Mouse (Mus musculus) cerebellum, postnatal 36 days (tissue): ENCODE results near the gene Gm5039.
"Not testable (repeated sequence)": the region's sequence is repeated elsewhere in the genome, so short reads cannot be mapped to it uniquely, and the experiment has no call there.

Experiments used
- DNase-seq, 2 experiments: peaks; one replicate each; pipeline ENCODE4 v3.0.0; 2021 to 2022; ENCODE audit warnings: mixed read lengths in 2 of 2

The Gm5039 gene

DNA sequence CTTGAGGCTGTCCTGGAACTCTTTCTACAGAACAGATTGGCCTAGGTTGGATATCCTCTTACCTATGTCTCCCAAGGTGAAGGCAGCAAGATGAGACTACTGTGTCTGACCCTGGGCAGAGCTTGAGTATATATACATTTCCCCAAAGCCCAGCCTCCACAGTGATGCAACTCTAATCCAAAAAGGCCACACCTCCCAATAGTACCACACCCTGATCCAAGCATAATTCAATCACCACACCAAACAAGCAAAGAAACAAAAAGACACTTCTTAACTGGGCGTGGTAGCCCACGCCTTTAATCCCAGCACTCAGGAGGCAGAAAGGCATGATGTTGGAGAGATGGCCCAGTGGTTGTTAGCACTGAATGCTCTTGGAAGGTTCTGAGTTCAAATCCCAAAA is at the start of gene Gm5039:
TSS of gene Gm5039 (minus strand) at position 101 of the 400 bp plus-strand sequence.
- DNase-seq = not testable (repeated sequence)

GRCm38 (mm10) chr12:88372018-88372417 is 48.2 kb upstream of the Gm5039 start:
- no peak for DNase-seq

- DNase-seq = not testable (repeated sequence)
Observed at GRCm38 (mm10) chr12:88370321-88370720, 46.5 kb upstream of the Gm5039 start.

DNA sequence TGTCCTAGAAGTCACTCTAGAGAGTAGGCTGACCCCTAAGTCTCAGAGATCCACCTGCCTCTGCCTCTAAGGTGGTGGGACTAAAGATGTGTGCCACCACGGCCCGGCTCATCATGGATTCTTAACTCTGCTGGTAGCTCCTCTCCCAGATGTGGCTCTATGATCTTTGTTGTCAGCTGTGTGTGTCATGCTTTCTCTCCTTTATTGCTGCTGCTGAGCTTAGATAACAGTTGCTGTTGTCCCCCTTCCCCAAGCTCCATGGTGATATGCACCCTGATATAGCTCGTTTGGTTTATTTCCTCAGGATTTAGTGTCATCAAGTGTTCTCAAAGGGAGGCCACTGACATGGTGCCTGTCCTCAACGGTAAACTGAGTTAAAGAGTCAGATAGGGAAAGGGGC is 45.9 kb upstream of the Gm5039 start:
- DNase-seq = not testable (repeated sequence)

DNA sequence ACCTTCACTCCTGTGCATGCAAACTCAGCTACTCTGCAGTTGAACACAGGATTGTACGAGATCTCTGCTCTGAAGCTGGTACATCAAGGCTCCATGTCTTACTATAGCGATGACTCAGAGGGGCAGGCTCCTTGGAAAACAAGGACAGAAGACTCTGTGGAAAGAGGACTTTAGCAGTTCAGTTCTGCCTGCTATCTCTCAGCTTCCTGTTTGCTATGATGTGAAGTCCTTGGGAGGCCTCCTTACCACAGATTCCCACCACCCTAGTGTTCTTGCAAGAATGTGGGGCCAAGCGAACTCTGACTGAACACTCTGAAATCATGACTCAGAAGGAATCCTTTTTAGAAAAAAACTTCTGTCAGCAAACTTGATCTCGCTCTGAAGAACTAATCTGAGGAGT is 44.8 kb upstream of the Gm5039 start:
- no peak for DNase-seq

GRCm38 (mm10) chr12:88367673-88368072 is 43.8 kb upstream of the Gm5039 start:
- DNase-seq = no peak

DNA sequence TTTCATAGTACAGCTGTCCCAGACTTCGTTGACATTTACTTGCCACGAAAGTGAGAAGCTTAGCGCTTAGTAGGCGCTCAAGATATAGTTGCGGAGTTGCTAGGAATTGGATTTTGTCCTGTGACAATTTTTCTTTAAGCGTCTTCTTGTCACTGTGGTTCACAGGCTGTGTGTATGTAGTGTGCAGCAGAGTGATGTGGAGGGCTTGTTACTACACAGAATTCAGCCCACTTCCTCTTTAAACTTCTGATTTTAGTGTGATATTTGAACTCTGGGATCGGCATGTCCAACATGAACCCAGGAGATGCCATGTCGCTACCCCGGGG is 37.3 kb upstream of the Gm5039 start:
- DNase-seq = no peak

DNA sequence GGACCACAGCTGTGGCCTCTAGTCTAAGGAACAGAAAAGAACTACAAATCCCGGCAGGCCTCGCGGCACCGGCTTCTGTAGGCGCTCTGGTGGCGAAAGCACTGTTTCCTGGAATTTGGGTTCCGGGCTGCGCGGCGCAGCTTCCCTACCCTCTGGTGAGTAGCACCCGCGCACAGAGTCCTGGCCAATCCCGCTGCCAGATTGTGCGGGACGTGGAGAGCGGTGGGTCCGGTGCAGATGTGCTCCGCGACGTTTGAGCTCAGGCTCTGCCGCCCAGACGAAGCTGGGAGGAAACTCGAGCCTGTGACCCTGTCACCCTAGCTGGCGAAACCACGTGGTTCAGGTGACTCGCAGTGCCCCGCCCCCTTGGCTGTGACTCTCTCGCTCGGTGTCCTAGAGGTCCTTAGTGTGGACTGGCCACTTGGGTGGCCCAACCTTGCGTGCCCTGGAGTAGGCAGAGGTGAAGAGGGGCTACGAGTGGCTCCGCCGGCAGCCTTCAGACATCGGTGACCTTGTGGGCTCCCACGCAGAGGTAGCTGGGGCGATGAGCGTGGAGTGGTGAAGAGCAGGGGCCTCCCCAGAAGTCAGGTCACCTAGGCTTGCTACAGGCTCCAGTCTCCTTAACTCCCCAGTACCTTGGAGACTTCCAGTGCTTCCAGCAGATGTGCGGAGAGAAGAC is 36.8 kb upstream of the Gm5039 start, which contains the start of gene Adck1:
TSS of gene Adck1 (plus strand) at position 114 of the 679 bp plus-strand sequence.
- peak; percentile 91 to 92 for DNase-seq

- no peak for DNase-seq
Observed at GRCm38 (mm10) chr12:88354182-88354702, 30.4 kb upstream of the Gm5039 start.

- DNase-seq = not testable (repeated sequence)
Observed at GRCm38 (mm10) chr12:88341286-88341685, 17.5 kb upstream of the Gm5039 start.

DNA sequence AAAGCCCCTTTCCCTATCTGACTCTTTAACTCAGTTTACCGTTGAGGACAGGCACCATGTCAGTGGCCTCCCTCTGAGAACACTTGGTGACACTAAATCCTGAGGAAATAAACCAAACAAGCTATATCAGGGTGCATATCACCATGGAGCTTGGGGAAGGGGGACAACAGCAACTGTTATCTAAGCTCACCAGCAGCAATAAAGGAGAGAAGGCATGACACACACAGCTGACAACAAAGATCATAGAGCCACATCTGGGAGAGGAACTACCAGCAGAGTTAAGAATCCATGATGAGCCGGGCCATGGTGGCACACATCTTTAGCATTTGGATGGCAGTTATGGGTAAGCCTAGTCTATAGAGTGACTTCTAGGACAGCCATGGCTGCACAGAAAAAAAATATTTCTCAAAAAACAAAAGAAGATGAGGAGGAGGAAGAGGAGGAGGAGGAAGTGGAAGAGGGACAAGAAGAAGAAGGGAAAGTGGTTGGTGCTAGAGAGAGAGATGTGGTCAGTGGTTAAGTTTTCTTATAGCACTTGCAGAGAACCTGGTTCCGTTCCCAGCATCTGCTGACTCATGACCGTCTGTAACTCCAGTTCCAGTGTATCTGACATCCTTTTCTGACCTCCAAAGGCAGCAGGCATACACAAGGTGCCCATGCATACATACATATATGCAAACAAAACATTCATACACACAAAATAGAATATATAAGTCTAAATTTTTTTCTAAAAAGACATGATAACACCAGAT is 13.0 kb upstream of the Gm5039 start:
- DNase-seq = not testable (repeated sequence)

GRCm38 (mm10) chr12:88314556-88314955 is 9.3 kb downstream of the Gm5039 start:
- no peak for DNase-seq

DNA sequence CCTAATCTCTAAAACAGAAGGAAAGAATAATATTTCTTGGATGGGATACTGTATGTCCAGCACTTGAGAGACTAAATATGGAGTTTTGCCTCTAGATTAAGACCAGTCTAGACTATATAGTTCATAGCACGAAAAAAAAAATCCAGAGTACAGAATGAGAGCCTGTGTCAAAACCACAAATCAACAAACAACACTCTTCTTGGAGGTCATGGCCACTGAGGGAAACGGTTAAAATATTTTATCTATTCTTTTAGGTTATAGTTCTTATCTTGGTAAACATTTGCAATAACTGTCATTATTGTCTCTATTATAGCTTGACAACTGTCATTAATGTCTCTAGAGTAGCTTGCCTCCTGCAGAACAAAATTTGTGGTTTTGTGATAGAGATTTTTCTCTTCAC is 26.7 kb downstream of the Gm5039 start:
- DNase-seq = not testable (repeated sequence)

DNA sequence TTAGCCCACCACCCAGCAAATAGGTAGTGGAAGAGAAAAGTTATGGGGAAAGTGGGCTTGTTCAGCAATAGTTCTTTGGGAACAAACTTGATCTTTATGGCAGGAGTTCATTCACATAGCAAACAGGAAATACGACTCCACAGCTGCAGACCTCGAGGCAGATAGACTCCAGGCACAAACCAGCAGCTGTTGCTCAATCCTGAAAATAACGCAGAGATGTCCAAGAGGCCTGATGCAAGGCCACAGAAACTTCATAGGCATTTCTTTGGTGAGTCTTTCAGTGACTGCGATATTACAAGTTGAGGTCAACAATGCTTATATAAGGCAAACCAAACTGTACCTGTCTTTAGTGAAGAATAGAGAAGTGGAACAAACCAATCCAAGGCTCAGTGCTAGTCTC is 30.7 kb downstream of the Gm5039 start:
- DNase-seq = not testable (repeated sequence)

- not testable (repeated sequence) for DNase-seq
Observed at GRCm38 (mm10) chr12:88285224-88285623, 38.6 kb downstream of the Gm5039 start.

GRCm38 (mm10) chr12:88274400-88274799 is 49.4 kb downstream of the Gm5039 start, which contains the start of gene Gm5662:
Gm5662 (minus strand) TSS chr12:88274500.
- DNase-seq = not testable (repeated sequence)
